Mouse (Mus musculus) hematopoietic stem cell, adult 5-6 weeks (primary cell): ENCODE results near the gene Nrn1l. TPM values are rescaled to one million over a fixed set of nuclear protein-coding genes. Genes with fewer than 3 reads are reported as not detected.

ENCODE experiments used
- ATAC-seq, 2 experiments: fragments of 125-278 bp in 1 of 2; replicated peaks in 1 of 2; 2 replicates each; pipeline ENCODE4 v1.8.0; 2016 to 2017; ENCODE audit warnings: inconsistent platforms in 2 of 2, mild to moderate bottlenecking in 2 of 2, moderate number of reproducible peaks in 2 of 2, low read depth in 1 of 2, moderate TSS enrichment in 1 of 2; ENCODE audit not compliant: low FRiP score in 2 of 2, poor library complexity in 2 of 2, severe bottlenecking in 2 of 2, insufficient read depth in 1 of 2, low TSS enrichment in 1 of 2
- total RNA-seq: library from RNA; stranded (forward); fragments of 172-1452, 232-1000 nt; gene quantifications from 2 replicates; pipeline ENCODE4 v1.2.3, GENCODE M21; 2017

Gene Nrn1l
- total RNA-seq, 1 experiment from 2014 or later = not detected

DNA sequence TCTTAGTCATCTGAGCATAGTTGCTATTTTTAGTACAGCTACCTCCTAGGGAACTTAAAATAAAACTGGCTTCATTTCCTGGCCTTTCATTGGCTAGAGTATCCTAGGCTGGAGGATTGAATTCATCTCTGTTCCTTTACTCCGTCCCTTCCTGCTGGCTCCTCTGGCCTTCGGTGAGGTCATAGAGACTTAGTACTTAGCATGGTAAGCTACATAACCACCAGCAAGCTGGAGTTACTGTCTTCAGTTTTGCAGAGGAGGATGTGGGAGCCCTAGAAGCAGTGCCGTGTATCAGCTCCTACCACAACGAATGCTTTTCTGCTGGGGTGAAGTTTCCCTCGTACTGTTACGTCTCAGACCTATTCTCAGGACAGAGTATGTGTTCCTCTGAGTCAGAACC, 19.1 kb upstream of the Nrn1l start:
- no peak for ATAC-seq

DNA sequence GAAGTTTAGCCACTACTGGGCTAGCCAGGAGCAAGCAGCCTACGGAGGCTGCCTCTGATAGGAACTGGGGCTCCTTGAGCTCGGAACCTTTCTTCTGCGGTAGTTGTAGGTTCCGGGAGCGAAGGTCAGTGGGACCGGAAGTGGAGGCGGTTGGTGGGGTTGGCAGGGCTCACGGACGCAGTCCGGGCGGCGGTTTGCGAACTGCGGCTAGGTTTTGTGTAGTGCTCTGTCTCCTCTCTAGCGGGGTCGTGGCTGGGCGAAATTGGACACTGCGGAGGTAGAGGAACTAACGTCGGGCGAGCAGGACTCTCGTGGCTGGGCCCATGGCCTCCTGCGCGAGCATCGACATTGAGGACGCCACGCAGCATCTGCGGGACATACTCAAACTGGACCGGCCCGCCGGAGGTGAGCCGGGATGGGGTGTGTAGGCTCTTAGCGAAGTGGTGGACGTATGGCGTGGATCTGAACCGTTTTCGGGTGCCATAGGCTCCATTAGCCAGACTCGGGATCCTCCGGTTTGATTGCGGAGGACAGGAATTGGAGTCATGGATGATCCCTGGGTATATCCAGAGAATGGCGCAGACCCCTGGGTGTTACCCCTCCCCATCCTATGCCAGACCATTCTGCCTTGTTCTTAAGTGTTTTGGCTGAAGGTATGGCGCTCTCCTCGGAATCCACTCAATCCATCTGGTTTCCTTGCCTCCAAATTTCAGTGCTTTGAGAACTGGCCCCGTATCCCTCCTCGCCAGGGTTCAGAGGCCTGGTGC, 12.4 kb upstream of the Nrn1l start, which contains the start of gene Edc4:
Gene Edc4 (plus strand): TSS at position 128 of the 767 bp plus-strand sequence.
- peak; percentile 79 to 94 for ATAC-seq

DNA sequence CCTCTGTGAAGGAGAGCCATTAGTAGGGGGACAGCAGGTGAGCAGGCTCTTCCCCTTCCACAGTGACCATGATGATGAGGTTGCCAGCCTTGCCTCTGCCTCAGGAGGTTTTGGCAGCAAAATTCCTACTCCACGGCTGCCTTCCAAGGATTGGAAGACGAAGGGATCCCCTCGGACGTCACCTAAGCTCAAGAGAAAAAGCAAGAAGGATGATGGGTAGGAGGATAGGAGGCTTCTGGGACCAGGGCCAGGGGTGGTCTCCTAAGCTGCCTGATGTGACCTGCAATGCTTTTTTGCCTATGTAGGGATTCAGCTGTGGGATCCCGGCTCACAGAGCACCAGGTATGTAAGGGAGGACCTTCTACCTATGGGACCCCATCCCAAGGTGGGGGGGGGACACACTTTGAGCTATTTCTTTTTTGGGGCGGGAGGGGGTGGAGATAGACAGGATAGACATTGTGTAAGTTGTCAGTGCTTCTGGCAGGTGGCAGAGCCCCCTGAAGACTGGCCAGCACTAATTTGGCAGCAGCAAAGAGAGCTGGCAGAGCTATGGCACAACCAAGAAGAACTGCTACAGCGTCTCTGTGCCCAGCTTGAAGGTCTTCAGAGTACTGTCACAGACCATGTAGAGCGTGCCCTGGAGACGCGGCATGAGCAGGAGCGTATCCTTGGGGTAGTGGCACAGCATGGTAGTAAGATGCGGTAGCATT, 3.5 kb upstream of the Nrn1l start:
- ATAC-seq = no peak

DNA sequence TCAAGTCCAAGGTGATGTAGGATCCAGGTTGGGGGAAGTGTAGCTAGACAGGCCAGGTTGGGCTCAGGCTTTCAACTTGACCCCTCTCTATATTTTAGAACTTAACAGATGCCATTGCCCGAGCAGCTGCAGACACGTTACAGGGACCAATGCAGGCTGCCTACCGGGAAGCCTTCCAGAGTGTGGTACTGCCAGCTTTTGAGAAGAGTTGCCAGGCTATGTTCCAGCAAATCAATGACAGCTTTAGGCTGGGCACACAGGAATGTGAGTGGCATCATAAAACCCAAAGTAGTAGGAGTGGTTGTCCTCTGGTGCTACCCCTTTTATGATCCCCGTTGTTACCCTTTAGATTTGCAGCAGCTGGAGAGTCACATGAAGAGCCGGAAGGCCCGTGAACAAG, 2.5 kb upstream of the Nrn1l start:
- ATAC-seq = no peak

DNA sequence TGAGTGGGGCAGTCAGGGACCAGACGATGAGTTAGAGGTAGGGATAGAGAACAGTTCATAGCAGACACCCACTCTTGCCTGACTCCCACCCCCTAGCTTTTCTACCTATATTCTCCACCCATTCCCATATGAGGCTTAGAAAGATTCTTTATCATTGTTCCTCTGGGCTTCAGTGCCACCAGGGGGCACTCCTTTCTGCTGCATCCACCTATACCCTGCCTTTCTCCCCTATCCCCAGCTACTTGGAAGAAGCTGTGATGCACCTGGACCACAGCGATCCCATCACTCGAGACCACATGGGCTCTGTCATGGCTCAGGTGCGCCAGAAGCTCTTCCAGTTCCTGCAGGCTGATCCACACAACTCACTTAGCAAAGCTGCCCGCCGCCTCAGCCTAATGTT, 935 bp upstream of the Nrn1l start:
- ATAC-seq = no peak; a peak in 1 of 4 replicates

DNA sequence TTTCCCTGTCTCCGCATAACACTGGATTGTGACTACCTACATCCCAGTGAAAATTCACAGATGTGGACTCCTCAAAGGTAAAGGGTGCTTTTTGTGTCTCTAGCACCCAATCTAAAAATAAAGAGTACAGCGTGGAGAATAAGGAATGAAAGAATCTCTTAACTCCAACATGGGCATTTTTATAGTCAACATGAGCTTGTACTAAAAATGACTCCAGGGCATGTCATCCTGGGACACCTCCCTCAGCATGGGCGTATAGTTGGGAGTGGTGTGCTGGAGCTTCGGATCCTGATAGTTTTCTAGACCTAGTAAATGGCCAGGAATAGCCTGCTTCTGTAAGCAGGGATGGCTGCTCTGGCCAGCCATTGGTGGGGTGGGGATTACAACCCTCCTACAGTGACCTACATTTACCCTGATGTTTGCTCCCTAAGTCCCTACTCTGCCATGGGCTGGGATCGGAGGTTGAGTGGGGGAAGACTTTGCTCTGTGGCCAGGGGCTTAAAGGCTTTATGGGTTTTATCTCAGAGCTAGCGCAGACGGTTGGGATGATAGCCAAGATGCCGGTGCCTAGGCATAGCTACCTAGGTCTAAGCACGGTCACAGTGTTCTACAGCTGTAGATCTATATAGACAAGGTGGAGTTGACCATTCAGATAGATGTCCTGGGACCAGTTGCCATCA, 4.6 kb downstream of the Nrn1l start:
- no peak for ATAC-seq

DNA sequence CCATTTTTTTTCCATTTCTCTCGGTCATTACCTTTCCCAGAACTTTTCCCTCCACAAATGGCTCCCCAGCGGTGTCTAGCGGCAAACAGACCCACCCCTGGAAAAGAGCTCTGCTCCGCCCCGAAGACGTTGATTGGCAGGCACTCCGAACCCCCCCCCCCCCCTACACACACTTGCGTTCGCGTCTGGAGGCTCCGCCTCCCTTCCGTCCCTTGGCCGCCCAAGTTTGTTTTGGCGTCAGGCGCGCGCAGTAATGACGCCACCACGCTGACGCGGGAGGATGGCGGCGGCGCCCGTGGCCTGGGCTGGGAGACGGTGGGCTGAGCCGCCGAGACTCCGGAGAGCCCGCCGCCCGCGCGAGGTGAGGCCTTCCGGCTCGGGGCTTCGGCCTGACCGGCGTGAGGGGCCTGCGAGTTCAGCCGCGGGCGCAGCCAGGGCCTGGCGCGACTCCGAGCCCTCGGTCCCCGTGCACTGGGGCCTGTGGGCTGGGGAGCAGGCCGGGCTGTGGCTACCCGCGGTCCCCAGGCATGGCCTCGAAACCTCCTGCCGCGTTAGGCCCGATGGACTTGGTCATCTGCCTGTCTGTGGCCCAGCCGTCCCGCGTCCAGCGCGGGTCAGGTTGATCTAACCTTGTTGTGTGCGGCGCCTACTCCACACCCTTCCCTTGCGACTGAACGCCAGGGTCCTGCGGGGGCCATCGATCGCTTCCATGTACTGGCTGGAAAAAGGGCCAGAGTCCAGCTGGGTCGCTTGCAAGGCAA, 7.0 kb downstream of the Nrn1l start, which contains the start of gene Pskh1:
Gene Pskh1 (plus strand): TSS at position 262 of the 761 bp plus-strand sequence.
- ATAC-seq = peak; percentile 95 to 96

DNA sequence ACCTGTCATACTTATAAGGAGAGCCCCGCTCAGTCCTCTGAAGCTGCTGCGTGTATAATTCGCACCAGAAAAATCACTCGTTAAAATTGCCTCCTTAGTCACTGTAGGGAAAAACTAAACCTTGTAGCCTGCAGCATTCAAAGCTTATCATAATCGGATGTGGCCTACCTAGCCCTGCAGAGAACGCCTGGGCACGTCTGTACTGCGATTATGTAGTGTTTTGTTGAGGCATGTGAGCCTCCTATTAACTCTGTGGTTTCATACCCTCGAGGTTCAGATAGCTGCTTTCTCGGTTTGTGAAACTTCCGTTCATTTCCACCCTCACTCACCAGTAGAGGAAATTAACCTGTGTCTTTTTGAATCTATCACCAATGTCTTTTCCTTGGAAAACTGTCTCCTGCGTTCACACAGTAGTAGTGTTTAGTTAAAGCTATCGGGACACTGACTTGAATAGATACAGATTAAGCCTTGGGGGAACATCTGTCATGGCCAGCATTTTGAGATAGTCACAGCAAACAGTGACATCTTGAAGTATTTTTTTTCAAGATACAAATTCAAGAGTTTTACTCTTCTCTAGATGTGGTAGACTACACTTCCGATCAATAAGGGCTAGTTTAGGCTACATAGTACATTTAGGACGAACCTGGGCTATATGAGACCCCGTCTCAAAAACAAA, 7.7 kb downstream of the Nrn1l start:
- ATAC-seq = peak; percentile 9 to 44; a peak in 1 of 4 replicates

DNA sequence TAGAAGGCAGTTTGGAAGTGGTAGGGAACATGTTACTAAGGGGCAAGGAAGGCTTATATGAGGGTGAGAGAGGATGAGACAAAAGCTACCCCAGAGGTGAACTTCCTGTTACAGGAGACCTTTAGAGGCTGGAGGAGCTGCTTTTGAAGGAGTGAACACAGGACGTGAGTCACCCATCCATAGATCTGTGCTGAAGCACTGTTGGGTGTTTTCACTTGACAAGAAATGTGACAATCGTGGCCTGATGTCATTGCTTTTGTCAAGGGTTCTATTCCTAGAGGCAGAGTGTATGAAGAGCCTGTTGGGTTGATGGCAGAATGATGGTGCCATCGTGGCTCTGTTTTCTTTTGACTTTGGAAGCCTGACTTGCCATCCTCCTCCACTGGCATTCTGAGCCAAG, 26.0 kb downstream of the Nrn1l start:
- ATAC-seq = no peak

DNA sequence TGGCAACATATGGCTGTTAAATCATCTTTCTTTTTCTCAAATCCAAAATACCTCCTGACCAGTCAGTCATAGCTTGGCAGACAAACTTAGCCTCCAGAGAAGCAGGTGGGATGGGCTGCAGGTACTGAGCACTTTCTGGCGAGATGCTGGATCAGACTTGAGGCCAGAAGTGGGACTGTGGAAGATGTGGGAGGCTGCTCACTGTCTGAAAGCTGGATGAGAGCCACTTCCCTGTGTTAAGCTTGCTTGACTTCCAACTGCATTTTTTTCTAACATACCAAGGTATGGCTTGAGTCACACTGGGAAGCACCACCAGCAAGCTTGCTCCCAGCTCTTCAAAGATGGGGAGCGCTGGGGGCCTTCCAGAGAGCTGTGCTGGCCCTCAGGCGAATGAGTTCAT, 31.8 kb downstream of the Nrn1l start:
- no peak for ATAC-seq

DNA sequence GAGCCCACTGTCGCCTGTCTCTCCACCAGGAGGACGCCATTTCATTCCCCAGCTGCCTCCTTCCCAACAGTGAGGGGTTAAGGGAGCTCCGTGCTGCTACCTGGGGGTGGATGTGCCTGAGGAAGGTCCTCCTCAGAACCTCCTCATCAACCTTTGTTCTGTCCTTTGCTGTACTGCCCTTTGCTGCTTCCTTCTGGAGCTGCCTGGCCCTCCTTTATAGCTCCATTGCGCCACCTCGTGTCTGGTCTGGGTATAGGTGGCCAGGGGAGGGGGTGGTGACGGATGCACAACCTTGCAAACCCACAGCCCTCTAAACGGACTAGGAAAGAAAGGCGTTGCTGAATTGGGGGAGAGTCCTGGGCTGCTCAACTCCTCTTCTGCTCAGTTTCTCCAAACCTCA, 37.2 kb downstream of the Nrn1l start:
- ATAC-seq = peak; percentile 79 to 89; a peak in 3 of 4 replicates

DNA sequence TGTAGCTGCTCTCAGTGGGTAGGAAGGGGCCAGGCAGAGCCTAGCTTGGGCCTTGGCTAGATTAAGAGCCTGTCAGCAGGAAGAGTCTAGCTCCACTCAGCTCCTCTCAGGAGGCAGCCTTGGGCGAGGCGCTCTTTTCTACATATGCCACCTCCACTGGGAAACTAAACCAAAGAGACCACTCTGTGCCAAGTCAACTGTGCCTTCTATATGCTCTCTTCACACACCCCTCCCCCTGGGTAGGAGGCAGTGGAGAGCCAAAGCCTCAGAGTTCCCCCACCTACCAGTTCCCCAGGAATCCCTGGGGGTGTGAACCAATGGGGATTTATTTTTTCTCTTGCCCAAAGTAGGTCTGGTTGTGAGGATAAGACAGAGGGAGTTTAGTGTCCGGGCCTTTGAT, 37.9 kb downstream of the Nrn1l start:
- ATAC-seq = no peak

DNA sequence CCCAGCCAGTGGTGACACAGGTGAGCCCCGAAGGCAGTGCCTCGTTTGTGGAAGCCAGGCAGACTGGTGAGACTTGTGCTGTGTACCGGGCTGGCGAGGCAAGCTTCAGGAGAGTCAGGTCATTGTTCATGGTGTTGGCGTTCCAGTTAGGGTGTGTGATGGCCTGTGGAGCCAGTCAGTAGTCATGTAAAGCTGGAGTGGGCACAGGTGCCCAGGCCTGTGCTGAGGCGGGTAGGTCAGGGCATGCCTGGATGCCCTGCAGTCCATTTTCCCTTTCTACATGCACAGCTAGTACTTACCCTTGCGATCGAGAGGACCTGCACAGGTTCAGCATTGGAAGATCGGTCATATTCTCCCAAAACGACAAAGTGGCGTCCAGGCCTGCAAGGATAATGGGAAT, 39.2 kb downstream of the Nrn1l start:
- ATAC-seq = no peak

DNA sequence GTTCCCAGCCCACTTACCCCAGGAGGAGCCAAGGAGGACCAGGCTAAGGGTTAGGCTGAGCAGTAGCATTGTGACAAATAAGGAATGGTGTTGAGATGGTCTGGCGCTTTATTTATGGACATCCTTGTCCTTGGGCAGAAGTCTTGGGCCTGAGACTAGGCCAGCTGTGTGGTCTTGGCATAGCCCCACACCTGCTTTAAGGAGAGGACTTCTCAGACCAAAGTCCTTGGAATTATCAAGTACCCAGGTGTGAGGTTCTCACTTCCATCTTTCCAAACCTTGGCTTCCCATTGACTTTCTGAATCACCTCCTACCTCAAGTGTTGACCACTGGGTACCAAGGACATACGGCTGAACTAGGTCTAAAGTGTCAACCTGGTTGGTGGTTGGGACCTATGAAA, 40.4 kb downstream of the Nrn1l start, which contains the start of gene Ctrl:
Gene Ctrl (minus strand): TSS at position 101 of the 400 bp plus-strand sequence.
- no peak for ATAC-seq

DNA sequence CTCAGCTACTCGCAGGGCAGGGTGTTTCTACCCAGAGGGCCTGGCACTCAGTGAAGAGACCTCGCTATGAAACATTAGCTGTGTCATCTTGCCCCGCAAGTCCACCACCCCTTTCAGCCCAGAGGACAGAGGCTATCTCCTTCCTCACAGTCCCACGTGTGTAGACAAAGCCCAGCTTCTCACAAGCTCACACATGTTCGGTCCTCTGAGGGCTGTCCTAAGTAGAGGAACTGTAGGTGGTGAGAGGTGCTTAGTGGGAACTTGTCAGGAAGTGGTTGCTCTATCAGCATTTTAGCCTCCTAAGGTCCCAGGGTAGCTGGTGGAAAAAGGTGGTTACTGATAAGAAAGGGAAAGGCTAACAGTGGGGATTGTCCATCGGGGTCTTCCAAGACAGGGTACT, 41.7 kb downstream of the Nrn1l start:
- no peak for ATAC-seq

DNA sequence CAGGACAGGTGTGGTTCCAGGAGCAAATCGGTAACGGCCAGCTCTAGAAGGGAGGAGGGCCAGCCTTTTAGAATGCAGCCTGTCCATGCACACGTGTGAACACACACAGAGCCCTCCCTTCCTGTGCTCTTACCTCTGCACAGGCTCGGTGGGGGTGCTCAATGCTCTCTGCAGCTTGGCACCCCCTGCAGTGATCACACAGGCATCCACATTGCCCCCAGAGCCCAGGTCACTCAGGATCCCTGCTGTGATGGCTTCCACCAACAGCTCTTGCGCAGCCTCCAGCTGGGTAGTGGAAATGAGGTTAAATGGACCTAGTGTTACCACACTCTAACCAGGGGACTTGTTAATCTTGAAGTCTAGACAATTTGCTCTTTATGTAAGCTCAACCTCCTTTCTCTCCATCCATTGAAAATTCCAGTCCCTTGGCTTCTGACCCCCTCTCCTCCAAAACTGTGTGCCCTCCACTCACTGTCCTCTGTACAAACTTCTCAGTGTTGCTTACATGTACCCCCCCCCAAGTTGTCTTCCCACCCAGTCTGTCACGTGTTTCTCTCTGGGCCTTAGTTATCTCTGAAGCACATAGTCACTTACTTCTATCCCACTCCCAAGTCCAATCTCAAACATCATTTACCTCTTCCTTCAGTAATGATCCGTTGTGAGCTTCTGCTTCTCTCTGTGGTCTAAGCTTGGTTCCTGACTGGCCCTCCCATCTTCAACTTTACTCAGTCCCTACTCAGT, 42.7 kb downstream of the Nrn1l start:
- no peak for ATAC-seq
